Mouse (Mus musculus) C2C12 (cell line): ENCODE measurements at regions not wholly inside any gene's neighbourhood (a gene's known extent, or its start where the extent isn't known, plus 50 kb on each side); places are given as distances from the start of the nearest gene placed in this dataset.

Experiments
- H3K27me3 ChIP-seq: one replicate; pipeline ENCODE4 v1.6.1; 2011; ENCODE audit not compliant: control insufficient read depth, insufficient read depth, insufficient read length
- H3K36me3 ChIP-seq: one replicate; pipeline ENCODE4 v1.6.1; 2011; ENCODE audit not compliant: control insufficient read depth, insufficient read depth
- H3K4me3 ChIP-seq: one replicate; pipeline ENCODE4 v1.5.1; 2011; ENCODE audit warnings: mild to moderate bottlenecking, control low read depth; ENCODE audit not compliant: poor library complexity, insufficient read depth, severe bottlenecking
- H3K79me2 ChIP-seq: one replicate; pipeline ENCODE4 v1.6.1; 2011; ENCODE audit not compliant: control insufficient read depth, insufficient read depth
- H3K79me3 ChIP-seq: one replicate; pipeline ENCODE4 v1.6.1; 2011; ENCODE audit warnings: low read depth, control low read depth
- H3ac ChIP-seq: one replicate; pipeline ENCODE3; 2011; ENCODE audit warnings: low read depth; ENCODE audit not compliant: control insufficient read depth, insufficient read length
- CEBPB ChIP-seq: IDR thresholded peaks from one replicate; pipeline ENCODE4 v1.6.1; 2011; ENCODE audit warnings: low read depth, mild to moderate bottlenecking, control low read depth, moderate library complexity
- CTCF ChIP-seq: IDR thresholded peaks from one replicate; pipeline ENCODE4 v1.5.1; 2011; ENCODE audit not compliant: control insufficient read depth, insufficient read depth, insufficient read length
- FOSL1 ChIP-seq: IDR thresholded peaks from one replicate; pipeline ENCODE4 v1.8.0; 2011; ENCODE audit warnings: mild to moderate bottlenecking, low read length; ENCODE audit not compliant: poor library complexity, insufficient read depth, severe bottlenecking
- MAX ChIP-seq: IDR thresholded peaks from one replicate; pipeline ENCODE4 v1.6.1; 2011; ENCODE audit warnings: mild to moderate bottlenecking, control low read depth
- MYOD1 ChIP-seq: IDR thresholded peaks from one replicate; pipeline ENCODE4 v1.6.1; 2011; ENCODE audit warnings: low read depth; ENCODE audit not compliant: control insufficient read depth, insufficient read length
- MYOG ChIP-seq: IDR thresholded peaks from one replicate; pipeline ENCODE4 v1.6.1; 2011; ENCODE audit not compliant: control insufficient read depth, insufficient read length; ENCODE audit errors: extremely low read depth
- USF1 ChIP-seq: IDR thresholded peaks from one replicate; pipeline ENCODE4 v1.6.1; 2011; ENCODE audit warnings: low read depth, mild to moderate bottlenecking, control low read depth, moderate library complexity

- Histone ChIP-seq H3K36me3 (no peaks in the 10 kb centered on the region), H3K27me3 (no peaks in the 10 kb centered on the region), H3K79me3 (no peaks in the 10 kb centered on the region), H3K79me2 (no peaks in the 10 kb centered on the region), H3ac (no peak overlapping the region), H3K4me3 (no peak overlapping the region)
- TF ChIP-seq CTCF (no peak), MYOG (no peak), CEBPB (no peak), FOSL1 (no peak), MAX (no peak), MYOD1 (no peak), USF1 (no peak)
Observed at GRCm38 (mm10) chr15:63052570-63053255, 792.3 kb downstream of the Gsdmc2 start.

DNA sequence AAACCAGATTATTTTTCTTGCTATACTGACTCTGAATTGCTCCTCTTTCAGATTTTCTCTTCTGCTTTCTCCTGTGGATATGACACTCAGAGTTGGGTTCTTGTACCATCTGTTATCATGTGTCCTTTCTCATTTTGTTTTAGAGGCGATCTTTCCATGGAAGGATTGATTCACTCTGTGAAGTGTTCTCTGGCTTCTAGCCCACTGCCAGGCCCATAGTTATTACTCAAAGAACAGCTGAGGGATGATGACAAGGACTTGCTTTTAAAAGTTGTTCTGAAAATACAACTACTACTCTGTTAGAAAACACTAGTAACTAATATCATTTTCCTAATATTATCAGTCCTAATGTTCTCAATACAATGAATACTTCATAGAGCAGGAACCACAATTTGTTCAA is 794.9 kb downstream of the Gsdmc2 start:
- H3ac ChIP-seq, result no peak overlapping the region
- H3K36me3 ChIP-seq, result no peaks in the 10 kb centered on the region
- H3K4me3 ChIP-seq, result no peak overlapping the region
- no peaks in the 10 kb centered on the region for H3K27me3 ChIP-seq
- TF ChIP-seq FOSL1 (no peak), USF1 (no peak), CEBPB (no peak), CTCF (no peak), MYOG (no peak), MYOD1 (no peak), MAX (no peak)
- H3K79me3 ChIP-seq, result no peaks in the 10 kb centered on the region
- no peaks in the 10 kb centered on the region for H3K79me2 ChIP-seq

- TF ChIP-seq MYOD1 (no peak), CTCF (no peak), MYOG (no peak), FOSL1 (no peak), CEBPB (no peak), MAX (no peak), USF1 (no peak)
- Histone ChIP-seq H3ac (no peak overlapping the region), H3K79me3 (no peaks in the 10 kb centered on the region), H3K36me3 (no peaks in the 10 kb centered on the region), H3K4me3 (no peak overlapping the region), H3K27me3 (no peaks in the 10 kb centered on the region), H3K79me2 (no peaks in the 10 kb centered on the region)
Observed at GRCm38 (mm10) chr15:63042367-63042766, 802.6 kb downstream of the Gsdmc2 start.

GRCm38 (mm10) chr15:63036241-63036640 is 808.7 kb downstream of the Gsdmc2 start:
- Histone ChIP-seq H3K27me3 (no peaks in the 10 kb centered on the region), H3K36me3 (no peaks in the 10 kb centered on the region), H3K4me3 (no peak overlapping the region), H3K79me2 (no peaks in the 10 kb centered on the region), H3K79me3 (no peaks in the 10 kb centered on the region), H3ac (no peak overlapping the region)
- TF ChIP-seq MYOD1 (peak; percentile 99), MYOG (no peak), FOSL1 (no peak)

- Histone ChIP-seq H3K27me3 (no peaks in the 10 kb centered on the region), H3ac (no peak overlapping the region), H3K79me2 (no peaks in the 10 kb centered on the region), H3K36me3 (no peaks in the 10 kb centered on the region), H3K4me3 (no peak overlapping the region), H3K79me3 (no peaks in the 10 kb centered on the region)
- TF ChIP-seq MAX (no peak), CTCF (no peak), CEBPB (no peak), FOSL1 (no peak)
Observed at GRCm38 (mm10) chr15:63020826-63021225, 824.2 kb downstream of the Gsdmc2 start.

DNA sequence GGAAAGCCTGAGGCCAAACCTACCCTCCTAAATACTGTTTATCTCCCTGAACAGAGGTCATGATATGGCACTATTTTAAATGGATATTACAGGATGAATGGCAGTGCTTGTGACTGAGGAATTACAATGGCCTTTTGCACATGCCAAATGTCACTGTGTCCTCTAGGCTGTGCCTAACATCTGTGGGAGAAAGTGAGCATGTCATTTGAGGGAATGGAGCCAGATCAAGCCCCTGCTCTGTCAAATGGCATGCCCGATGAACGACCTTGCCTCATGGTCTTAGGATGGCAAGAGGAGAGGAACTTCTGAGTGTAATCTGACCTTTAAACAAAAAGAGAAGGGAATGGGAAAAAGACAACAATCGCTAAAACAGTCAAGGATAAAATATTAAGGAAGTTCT is 827.0 kb downstream of the Gsdmc2 start:
- TF ChIP-seq CEBPB (no peak), MYOG (no peak), MYOD1 (no peak)
- Histone ChIP-seq H3K4me3 (no peak overlapping the region), H3K79me3 (no peaks in the 10 kb centered on the region), H3K27me3 (no peaks in the 10 kb centered on the region), H3ac (no peak overlapping the region), H3K36me3 (no peaks in the 10 kb centered on the region), H3K79me2 (no peaks in the 10 kb centered on the region)
